Mouse (Mus musculus) liver, adult 2 months (tissue): ENCODE measurements around the gene Phactr2.

Experiments used
- CTCF ChIP-seq: fragments of 200-500 bp; IDR thresholded peaks from 2 replicates; pipeline ENCODE4 v1.5.1; 2011; ENCODE audit warnings: low read depth, low read length, control low read depth
- POLR2A ChIP-seq: fragments of 200-500 bp; IDR thresholded peaks from 2 replicates; pipeline ENCODE4 v1.6.1; 2011; ENCODE audit warnings: low read length, control low read depth; ENCODE audit not compliant: insufficient read depth; ENCODE audit errors: extremely low read depth

DNA sequence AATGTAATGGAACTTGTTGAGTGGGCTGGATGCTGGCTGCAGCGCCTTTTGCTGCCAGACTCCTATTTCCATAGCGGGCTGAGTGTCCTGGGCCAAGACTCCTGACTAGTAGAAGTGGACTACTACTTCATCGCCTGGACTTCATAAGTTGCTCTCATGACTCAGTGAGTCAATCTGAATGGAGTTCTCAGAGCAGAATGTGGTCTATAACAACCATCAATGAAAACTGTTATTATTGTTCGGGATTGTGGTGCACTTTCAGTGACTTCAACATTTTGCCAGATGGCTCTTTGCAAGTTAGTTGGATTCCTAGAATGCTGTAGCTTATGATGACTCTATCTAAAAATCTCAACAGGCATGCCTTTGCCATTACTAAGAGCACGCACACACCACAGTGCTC lies 185.9 kb downstream of the Phactr2 start:
- TF ChIP-seq CTCF (no peak), POLR2A (no peak)
